ENCODE assay signal across 13 mouse cellular contexts in the genomic region with DNA sequence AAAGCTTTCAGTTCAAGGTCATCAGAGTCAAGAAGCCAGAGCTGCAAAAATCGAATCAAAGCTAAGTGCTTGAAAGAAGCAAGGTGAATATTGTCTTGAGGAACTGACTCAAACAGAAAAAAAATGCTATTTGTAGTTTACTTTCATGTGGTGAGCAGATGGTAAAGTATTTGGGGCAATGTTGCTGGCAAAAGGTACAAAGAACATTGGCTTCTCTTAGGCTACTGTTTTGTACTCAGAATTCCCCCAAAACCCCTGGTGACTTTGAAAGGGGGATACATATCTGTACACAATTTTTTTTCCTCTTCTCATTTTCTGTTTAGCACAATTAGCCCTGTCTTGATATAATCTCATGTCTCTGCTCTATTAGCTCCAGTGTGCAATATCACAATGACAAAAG.
"Had no signal": no experiment of that assay in that cellular context is flagged by ENCODE, and none has a peak within 500 bp of the region (broad histone marks: within the 10 kb centered on the region; RNA-seq: fewer than 3 reads in every experiment).

No protein-coding gene starts in this region.

- DNase-seq: lung, adult 18-20 months; lung, embryonic 14.5 days; lung, postnatal 10 days; lung, postnatal 4 days; midbrain, embryonic 14.5 days; retina, postnatal 1 day; right cerebral cortex, adult 18-20 months; right cerebral cortex, postnatal 25 days; right cerebral cortex, postnatal 4 days; spleen, adult 18-20 months; thymus, adult 2 months; thymus, postnatal 25 days; thymus, postnatal 4 days had no signal
